Mouse (Mus musculus) c-Kit-positive CD71-negative TER-119-negative erythroid progenitor cells, embryonic 14.5 days (primary cell): ENCODE measurements around the gene Hexa.

Experiments
- DNase-seq: peaks from one replicate; pipeline ENCODE4 v3.0.0-alpha.2; 2013; ENCODE audit warnings: low read depth

Gene Hexa

GRCm38 (mm10) chr9:59539441-59540137 is at the start of gene Hexa, which contains the start of gene Tmem202:
Gene Hexa (plus strand): TSS chr9:59539540.
Gene Tmem202 (minus strand): TSS chr9:59539847.
- peak; percentile 50 for DNase-seq

DNA sequence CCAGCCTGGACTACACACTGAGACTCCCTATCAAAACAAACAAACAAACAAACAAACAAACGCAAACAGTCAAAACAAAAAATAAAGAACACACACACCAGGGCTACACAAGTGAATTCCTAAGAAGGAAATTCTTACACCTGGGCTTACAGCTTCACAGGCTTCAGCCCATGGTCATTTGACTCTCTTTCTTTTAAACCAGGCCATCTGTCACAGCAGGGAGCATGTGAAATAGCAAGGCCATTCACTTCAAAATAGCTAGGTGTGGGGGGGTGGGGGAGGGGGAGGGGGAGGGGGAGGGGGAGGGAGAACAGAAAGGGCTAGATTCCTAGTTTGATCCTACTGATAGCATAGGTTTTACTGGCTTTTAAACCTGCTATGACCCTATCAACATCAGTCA is 31.2 kb upstream of the Hexa start:
- no peak for DNase-seq

- DNase-seq, result no peak
Observed at GRCm38 (mm10) chr9:59512381-59512780, 27.0 kb upstream of the Hexa start.

GRCm38 (mm10) chr9:59515069-59515468 is 24.3 kb upstream of the Hexa start:
- no peak for DNase-seq

GRCm38 (mm10) chr9:59517127-59517526 is 22.2 kb upstream of the Hexa start:
- DNase-seq, result no peak

DNA sequence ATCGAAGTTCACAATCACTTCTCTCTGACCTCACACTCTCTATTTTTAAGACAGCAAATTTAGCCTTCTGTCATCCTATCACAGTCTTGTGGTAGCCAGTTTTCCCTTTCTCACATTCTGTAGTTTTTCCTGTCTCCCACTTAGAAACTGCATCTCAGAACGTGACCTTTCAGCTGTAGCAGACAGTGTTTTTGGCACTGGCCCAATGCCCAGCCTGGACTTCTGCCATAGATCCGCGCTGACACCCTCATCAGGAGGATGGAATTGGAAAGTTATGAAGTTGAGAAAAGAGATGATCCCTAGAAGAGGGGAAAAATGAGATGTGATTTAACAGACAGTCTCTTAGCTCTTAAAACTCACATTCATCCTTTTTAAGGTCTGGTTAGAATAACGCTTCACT is 20.4 kb upstream of the Hexa start:
- DNase-seq, result no peak

GRCm38 (mm10) chr9:59519396-59519795 is 19.9 kb upstream of the Hexa start:
- DNase-seq, result no peak

DNA sequence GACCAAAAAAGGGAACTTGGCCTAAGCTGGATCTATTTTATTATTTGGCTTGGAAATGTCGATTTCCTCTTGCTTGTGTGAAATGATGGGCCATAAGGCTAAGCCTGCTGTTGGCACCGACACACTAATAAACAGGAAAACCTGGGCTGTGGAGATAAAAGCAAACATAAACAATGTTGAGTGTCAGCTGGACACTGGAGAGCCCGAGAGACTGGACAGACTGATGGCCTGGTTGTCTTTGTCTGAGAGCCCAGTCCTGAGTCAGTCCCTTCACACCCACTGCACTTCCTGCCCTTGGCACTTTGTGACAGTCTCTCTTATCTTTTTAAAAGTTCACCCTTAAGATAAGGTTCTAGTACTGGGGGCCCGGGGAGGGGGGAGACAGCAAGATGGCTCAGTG is 16.4 kb upstream of the Hexa start:
- no peak for DNase-seq

DNA sequence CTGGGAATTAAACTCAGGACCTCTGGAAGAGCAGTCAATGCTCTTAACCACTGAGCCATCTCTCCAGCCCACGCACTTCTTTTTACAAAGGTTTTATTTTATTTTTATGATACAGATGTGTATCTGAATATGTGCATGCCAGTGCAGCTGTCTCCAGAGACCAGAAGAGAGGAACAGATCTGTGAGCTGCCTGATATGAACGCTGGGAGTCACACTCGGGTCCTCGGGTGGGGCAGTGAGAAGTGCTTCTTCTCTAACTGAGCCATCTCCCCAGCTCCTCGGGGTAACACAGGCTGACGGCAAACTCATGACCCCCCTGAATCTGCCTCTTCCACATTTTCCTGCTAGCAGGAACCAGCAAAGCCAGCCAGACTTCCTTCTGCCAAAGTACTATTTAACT is 12.6 kb upstream of the Hexa start:
- DNase-seq, result no peak

DNA sequence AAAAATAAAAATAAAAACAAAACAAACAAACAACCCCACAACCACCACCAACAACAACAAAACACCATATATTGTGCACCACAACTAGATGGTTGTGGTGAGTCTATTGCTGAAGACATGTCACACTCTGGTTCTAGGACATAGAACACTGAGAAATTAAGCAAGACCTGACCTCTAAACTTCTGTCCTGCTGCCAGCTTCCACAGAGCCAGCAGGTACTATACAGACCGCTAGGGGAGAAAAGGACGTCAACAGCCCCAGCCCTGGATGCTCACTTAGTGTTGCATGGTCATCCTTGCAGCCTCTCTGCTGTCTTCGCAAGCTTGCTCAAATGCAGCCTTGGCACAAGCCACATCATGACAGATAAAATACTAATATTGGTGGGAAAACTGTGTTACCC is 11.8 kb upstream of the Hexa start:
- no peak for DNase-seq

- DNase-seq, result no peak
Observed at GRCm38 (mm10) chr9:59528274-59528673, 11.1 kb upstream of the Hexa start.

DNA sequence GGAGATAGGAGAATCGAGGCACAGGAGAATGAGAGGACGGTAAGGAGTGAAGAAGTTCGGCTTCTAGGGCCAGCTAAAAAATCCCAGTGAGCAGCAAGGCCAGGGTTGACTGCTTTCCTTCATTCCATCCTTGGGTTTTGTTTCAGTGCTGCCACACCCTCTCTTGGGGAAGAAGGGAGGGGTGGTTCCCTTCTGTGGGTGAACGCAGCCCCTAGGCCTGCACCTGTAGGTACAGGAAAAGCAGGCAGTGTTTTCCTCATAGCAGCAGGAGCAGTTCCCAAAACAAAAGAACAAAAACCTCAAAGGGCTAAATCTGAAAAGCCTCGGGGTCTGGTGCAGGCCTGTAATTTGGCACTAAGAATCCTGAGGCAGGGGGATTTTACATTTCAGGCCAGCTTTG is 7.7 kb upstream of the Hexa start:
- no peak for DNase-seq

GRCm38 (mm10) chr9:59533422-59533821 is 5.9 kb upstream of the Hexa start:
- DNase-seq, result no peak

GRCm38 (mm10) chr9:59533889-59534288 is 5.5 kb upstream of the Hexa start:
- no peak for DNase-seq

DNA sequence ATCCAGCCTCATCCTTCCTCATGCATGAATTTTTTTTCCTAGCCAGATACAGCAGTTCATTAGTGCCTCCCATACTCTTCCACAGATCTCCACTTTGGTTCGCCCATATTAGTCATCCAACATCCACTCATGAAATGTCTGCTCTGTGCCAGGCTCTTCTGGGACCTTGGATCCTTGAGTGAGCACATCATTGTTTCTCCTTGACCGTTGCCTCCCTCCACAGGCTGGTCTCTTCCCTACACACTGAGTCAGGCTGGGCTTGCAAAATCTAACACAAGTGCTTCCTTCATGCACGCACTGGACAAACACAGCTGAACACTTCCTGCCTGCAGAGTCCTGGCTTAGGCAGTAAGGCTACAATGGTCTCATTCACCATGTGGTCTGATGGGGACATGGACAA is 1.7 kb upstream of the Hexa start:
- no peak for DNase-seq

DNA sequence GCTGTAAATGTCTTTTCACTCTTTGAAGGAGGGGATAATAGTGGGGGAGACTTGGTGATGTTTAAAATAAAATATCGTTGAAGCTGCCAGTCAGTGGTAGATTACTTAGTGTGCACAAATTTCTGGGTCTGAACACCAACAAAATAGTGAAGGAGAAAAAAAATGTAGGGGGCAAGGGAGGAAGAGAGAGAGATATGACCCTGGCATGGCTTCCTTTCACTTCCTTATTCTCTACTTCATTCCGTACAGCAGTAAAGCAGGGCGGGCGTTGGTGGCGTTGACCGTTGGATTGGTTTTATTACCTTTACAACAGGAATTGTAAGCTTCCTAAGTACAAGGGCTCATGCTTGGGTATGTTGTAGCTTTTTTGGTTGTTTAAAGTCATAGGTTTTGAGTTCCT is 2.3 kb downstream of the Hexa start:
- no peak for DNase-seq

- no peak for DNase-seq
Observed at GRCm38 (mm10) chr9:59542766-59543324, 3.5 kb downstream of the Hexa start.

GRCm38 (mm10) chr9:59544739-59545138 is 5.4 kb downstream of the Hexa start:
- DNase-seq, result peak; percentile 40

DNA sequence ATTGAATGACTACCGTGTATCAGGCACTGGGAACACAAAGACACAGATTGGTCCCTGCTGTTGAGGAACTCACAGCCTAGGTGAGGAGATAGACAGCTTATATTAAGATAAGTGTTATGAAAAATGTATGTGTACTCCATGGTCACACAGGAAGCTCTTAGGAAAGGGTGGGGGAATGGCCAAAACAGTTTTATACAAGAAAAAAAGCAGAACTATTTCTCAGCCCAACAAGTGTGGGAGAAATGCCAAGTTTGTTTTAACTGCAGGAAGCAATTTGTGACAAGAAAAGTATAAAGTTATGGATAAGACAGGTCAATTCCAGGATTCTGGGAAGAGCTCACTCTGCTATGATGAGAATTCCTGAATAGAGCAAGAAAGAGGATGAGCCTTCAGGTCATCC is 8.5 kb downstream of the Hexa start:
- no peak for DNase-seq

- DNase-seq, result no peak
Observed at GRCm38 (mm10) chr9:59548961-59549487, 9.7 kb downstream of the Hexa start.

DNA sequence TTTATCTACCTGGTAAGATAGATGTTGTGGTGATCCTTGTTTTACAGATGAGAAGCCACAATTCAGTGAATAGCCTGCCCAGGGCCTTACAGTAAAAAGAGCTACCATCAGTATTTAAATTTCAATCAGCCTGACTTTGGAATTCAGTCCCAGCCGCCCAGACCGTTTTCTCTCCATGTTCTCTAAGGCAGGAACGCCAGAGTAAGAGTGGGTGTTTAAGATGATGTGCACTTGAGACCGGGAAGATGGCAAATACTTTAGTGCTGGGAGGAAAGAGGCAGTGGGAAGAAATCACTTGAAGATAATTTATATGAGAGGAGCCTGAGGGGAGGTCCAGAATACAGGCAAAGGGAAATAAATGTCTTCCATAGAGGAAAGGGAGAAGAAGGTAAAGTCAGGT is 10.7 kb downstream of the Hexa start:
- DNase-seq, result no peak

DNA sequence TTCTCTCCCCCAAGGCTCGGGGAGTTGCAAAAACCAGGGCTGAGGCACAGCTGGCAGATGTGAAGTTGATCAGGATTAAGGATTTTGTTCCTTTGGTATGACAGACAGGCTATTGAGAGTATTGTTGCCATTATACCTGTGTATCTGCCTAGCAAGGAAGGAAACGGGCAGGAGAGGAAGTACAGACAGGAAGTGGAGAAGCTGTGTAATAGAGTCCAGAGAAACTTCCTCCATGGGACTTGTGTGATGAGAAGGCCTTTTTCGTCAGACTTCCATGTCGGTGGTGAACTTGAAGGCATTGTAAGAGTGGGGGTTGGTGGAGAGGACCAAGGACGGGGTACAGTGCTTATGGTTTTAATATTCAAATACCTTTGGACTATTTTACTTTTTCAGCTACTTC is 11.7 kb downstream of the Hexa start:
- no peak for DNase-seq

GRCm38 (mm10) chr9:59551620-59552031 is 12.3 kb downstream of the Hexa start:
- DNase-seq, result no peak

DNA sequence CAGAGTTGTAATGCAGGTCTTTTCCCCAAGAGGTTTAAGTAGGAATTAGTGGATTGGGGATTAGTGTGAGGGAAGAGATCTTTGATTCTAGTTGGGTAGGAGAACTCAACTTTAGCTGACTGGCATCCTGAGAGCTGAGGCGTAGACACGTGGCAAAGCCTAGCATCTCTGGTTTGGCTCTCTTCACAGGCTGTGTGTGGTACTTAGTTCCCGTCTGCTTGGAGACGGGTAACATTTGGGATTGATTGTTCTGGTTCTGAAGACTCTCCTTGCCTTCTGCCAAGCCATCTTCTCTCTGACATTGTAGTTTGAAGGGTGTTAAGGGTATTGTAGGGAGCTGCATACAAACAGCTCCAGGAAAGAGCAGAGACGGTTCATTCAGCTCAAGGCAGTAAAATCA is 13.3 kb downstream of the Hexa start:
- no peak for DNase-seq
